Mouse (Mus musculus) gastrocnemius, postnatal 4 days (tissue): ENCODE data around the gene Hs3st1. TPM values are rescaled to one million over a fixed set of nuclear protein-coding genes. Genes with fewer than 3 reads are reported as not detected.
"Not testable (repeated sequence)": the region's sequence is repeated elsewhere in the genome, so short reads cannot be mapped to it uniquely, and the experiment has no call there.

Experiments
- DNase-seq, 2 experiments: peaks; one replicate each; pipeline ENCODE4 v3.0.0; 2021 to 2022; ENCODE audit warnings: low spot score in 2 of 2, mixed read lengths in 2 of 2
- long read RNA-seq, 2 experiments: library from polyadenylated mRNA; stranded (forward); transcript quantifications; one replicate each; pipeline ENCODE4 v2.0.0; 2021
- total RNA-seq, 2 experiments: library from RNA; stranded (reverse); gene quantifications; 2 replicates each; pipeline ENCODE4 v1.2.3; 2021

Hs3st1 gene
- 1 to 10 TPM; 3.1 to 3.9 TPM for total RNA-seq
- long read RNA-seq, experiment 1, partial matches to known transcripts, result 0 of 5 reads
- long read RNA-seq, experiment 1, other reads (novel, unspliced or antisense), result 1 of 5 reads
- long read RNA-seq, experiment 2, partial matches to known transcripts, result 0 of 4 reads
- long read RNA-seq, experiment 2, other reads (novel, unspliced or antisense), result 0 of 4 reads

- DNase-seq, result not testable (repeated sequence)
These were observed at the start of gene Hs3st1 for GRCm38 (mm10) chr5:39755375-39755774. Gene Hs3st1 (minus strand): TSS chr5:39755475.

GRCm38 (mm10) chr5:39804663-39805062, 49.4 kb upstream of the Hs3st1 start:
- no peak for DNase-seq

GRCm38 (mm10) chr5:39803941-39804340, 48.7 kb upstream of the Hs3st1 start:
- DNase-seq, result no peak

DNA sequence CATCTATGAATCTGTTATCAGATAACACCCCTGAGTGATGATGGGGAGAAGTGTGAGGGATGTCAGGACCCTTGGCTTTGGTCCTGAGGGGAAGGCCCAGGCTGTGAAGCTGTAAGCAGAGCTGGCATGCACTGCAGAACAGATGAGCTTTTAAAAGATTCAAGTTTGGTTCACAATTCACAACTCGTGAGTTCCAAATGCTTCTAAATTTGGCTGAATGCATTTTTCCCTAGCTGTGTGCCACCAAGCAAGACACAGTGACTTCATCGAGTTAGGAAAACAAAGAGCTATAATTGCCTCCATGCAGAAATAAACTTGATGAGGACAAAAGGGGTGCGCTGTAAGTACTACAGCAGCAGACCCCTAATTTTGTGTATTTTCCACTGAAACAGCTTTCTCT, 48.2 kb upstream of the Hs3st1 start:
- no peak for DNase-seq

GRCm38 (mm10) chr5:39802110-39802509, 46.8 kb upstream of the Hs3st1 start:
- DNase-seq, result no peak

DNA sequence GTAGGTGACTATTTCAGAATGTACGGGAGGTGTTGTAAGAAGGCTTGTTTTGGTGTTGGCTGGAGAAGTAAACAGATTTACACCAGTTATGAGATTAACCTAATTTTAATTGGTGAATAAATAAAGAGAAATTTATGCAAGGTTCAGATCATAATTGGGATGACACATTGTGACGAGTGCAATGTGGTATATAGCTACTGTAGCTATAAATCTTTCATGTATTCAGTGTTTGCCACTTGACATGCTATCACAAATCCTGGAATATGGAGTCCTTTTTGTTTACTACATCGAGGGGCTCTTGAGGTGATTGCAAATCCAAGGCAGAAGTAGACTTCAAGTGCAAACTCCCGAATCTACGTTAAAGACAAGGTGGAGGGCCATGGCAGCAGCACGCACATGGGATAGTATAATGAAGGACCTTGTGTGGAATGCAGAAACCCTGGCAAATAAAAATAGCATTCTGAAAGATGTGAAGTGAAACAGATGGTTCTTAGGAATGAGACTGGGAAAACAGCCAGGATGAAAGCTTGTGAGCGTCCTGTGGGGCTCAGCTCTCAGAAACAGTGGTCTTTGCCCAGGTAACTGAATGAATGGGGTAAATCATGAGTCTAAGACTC, 21.9 kb upstream of the Hs3st1 start:
- DNase-seq, result no peak

- DNase-seq, result no peak
These were observed 16.5 kb upstream of the Hs3st1 start for GRCm38 (mm10) chr5:39771680-39772348.

DNA sequence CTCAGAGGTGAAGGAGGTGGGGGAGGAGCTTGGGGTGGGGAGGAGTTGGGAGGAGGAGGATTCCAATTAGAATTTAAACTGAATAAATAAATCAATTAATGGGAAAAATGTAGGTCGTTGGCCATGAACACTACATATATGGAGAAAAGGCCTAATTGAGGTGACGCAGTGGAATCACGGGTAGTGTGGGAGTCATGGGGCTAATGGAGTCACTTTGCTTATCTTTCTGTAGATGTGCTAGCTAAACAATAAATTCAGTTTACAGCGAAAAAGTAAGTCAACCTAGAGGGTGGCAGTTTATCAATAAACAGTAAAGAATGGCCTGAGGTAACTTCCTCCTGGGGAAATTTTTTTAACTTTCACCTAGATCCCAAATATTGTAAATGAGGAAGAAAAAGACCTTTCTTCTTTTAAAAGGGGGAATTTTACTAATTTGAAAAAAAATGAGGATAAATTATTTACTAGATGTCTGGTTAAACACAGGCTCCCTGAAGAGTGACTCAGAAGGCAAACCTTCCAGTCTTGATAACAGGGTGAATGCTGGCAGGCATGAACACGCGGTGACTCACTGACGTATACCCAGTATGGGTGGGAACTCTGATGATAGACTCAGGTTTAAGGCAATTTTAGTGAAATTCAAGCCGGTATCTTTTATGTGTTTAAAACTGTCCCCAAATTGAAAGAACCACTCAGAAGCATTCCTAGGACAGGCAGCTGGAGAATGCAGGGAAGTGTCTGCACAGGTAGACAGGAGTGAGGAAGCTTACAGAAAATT, 6.6 kb upstream of the Hs3st1 start:
- DNase-seq, result no peak

- DNase-seq, result no peak
These were observed 3.7 kb upstream of the Hs3st1 start for GRCm38 (mm10) chr5:39758890-39759475.

DNA sequence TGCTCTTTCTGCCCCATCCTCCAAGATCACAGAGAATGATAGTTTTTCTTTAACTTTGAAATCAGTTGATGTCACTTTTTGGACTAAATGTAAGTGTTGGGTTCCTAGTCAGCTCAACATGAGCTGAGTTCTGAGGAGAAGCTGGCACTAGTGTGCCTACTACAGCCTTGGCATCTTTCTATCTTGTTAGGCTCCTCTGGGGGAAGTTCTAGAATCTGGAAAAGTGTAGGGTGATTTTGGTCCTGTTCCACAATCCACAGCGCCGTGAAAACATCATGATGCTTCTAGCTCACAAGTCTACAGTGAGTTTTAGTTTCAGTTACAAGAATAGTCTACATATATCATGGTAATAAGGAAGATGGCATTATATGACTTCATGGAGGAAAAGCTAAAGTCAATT, 18.4 kb downstream of the Hs3st1 start:
- no peak for DNase-seq

GRCm38 (mm10) chr5:39733750-39734443, 21.4 kb downstream of the Hs3st1 start:
- no peak for DNase-seq

DNA sequence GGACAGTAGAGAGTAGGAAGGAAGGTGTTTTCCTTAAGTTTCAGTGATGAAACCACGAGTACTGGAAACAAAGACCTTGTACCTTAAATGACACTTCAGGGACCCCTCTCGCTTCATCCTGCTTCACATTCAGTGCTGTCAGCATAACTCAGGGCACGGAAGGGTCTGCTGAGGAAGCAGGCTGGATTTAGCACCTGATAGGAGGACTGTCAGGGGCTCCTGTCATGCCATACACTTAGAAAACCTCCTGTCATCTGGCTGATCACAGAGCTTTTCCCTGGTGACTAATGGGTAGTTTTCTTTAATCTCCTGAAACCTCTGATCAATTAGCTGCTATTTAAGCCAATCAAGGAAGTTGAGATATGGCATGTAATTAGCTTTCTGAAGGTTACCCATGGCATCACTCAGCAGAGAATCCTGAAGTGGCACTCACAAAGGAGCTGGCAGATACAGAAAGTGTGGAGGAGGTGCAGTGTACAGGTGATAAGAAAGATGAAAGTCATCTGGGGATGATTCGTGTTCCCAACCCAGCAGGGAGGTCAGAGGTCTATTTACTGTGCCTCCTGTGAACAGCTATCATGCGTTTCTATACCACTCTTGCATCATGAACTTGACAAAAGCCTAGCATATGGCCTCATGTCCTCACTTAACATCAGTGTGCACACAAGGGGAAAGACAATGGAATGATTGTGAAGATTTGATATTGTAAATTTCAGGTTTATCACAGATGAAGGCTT, 22.1 kb downstream of the Hs3st1 start:
- no peak for DNase-seq

DNA sequence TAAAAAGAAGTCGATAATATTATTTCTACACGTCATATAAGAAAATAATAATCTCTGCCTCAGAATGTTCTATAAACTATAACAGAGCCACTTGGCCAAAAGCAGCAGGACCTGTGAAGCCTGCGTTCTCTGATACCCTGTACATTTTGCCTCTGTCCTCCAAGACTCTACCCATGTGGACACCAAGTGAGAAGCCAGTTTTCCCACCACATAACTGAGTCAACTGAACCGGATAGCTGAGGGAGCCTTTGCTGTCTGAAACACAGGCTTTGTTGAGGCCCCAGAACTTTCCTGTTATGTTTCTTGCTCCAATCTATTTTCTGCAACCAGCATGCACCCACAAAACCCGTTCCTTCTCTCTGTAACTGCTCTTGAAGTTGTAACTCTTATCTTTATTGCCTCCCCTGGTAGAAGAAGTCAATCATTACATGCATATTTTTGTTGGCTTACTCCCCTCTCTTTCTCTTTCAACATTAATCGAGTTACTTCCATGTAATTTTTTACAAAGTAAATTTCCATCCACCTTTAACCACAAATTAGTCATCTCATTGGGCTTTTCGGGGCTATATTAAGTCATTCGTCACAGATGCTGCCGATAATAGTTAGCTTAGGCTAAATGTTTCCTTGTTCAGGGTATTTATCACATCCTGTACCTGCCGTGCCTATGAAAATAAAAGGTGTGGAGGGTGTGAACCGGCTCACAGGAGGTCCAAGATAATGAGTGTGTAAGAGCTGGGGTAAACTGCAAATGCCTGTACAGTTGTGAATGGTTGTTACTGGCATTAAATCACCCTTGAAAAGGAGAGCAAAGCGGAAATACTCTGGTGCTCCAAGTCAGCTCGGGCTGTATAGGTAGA, 39.4 kb downstream of the Hs3st1 start:
- DNase-seq, result no peak

DNA sequence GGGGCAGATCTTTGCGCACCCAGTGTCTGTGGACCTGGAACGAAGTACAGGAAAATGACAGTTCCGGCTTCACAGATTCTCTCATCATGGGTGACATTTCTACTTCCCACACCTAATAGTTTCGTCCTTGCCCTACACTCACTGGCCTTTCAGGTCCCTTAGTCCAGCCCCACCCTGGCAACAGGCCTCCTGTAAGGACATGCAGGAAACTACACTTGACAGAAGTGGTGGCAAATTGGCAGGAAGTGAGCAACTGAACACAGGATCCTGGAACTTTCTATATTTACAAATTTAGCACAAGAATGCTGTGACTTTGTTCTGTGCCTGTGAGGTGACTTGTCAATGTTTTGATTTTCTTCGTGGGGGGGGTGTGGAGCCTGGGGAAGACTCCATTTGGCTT, 40.1 kb downstream of the Hs3st1 start:
- DNase-seq, result no peak

DNA sequence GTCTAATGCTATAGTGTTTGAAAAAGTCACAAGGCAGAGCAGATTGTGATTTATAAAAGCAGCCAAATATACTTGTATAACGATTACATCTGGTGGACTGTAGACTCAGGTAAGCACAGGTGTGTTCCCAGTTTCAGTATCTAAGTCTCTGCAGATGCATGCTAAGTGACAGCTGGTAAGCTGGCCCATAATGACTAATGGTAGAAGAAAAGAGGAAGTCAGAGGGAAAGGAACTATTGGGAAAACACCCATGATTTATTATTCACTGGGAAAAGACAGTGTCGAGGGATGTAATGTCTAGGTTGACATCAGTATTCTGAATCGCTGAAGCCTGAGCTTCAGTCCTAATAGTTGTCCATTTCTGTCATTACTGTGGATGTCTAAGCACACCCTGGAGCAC, 49.7 kb downstream of the Hs3st1 start:
- no peak for DNase-seq

- no peak for DNase-seq
These were observed 94.4 kb downstream of the Hs3st1 start for GRCm38 (mm10) chr5:39660826-39661225.

DNA sequence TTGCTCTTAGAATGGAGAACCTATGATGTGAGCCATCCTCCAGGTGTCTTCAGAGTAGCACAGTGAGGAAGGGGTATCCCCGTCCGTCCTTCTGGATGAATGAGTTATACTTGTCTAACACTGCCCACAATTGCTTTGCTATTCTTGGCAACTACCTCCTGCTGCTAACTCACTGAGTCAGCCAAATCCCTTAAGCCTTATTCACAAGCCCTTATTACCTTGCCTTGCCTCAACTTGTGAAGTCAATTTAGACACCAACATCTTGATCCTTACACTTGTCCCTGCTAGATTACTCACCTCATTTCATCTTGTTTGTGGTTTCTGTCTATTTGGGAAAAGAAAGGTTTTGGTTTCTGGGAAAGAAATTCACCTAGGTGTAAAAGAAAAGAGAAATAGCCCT, 95.9 kb downstream of the Hs3st1 start:
- no peak for DNase-seq

DNA sequence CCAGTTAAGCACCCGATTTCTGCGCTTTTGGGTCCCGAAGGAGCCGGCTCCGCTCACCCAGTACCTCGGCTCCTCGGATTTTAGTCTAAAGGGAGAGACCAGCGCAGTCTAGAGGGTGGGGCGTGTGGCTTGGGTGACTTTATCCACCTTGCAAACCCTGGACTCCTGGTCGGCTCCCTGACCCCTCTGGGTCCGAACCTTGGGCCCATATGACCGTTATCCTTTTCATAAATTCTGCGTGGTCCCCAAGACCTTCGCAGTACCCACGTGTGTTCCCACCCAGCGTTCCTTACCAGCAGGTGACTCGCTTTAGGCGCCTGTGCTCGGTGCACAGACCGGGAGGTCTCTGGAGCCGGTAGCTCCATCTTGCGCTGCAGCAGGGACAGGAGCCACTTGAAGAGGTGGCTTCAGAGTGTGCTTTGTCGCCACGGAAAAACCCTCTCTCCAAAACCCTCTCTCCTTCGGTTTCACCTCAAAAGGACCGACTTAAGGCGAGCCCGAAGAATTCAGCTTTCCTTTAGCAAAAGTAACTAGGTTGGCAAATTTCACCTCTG, 110.4 kb downstream of the Hs3st1 start:
- DNase-seq, result no peak
